Mouse (Mus musculus): ENCODE measurements around the gene Tnp2. TPM values are rescaled to one million over a fixed set of nuclear protein-coding genes. Genes with fewer than 3 reads are reported as not detected.
A peak's percentile ranks its signal among the peaks of the same experiment; 100 is the strongest.

The Tnp2 gene
- total RNA-seq, 2 experiments from 2014 or later: not detected

DNA sequence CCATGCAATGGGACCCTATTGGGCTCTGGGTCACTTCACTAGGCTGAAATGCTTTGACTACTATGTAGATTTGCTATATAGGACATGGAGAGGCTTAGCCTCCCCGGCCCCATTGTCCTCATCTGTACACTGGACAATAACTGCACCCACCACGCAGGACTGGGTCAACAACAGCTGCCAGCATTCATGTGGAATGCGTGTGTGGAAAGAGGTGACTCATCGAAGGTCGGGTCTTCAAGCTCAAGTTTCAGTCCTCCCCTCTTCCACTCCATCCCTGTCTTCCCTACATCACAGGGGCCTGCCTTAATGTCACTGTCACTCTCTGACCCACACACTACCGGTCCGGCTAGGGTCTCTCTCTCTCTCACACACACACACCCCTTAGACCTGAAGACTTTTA is 12.1 kb downstream of the Tnp2 start:
- no peak for DNase-seq (ENCODE audit: low spot score in 2 of 2)
- intact Hi-C loops (cut with DNase I): no loop called here

DNA sequence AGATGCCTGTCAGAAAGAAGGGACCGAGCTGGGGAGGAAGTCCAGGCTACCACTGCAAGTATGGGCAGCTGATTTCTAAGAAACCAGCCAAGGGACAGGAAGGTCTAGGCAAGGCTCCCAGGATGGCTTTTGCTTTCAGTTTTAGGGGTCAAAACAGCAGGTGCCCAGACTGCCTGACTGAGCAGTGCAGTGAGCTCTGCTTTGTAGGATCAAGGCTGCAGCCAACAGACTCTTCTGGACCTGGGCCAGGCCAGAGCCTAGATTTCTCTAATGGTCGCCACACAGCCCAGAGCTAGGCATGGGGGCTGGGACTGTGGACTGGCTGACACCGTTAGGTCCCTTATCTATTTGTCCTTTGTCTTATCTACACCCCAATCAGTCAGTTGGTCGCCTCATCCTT is 13.7 kb downstream of the Tnp2 start:
- intact Hi-C loops (cut with DNase I): no loop called here

DNA sequence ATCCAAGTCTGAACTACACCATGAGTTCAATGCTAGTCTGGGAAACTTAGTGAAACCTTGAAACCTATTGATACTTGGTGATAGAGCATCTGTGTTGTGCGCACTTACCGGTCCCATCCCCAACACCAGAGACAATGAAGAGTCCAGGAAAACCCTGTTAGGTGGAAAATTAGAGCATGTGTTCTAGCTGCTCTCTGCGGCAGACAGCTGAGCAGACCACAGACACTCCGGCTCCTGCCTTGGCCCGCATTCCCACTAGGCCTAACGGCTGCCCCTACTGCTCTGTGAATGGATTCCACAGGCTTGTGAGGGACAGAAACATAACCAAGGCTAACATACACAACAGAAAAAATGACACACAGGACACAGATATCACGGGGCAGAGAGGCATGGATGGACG is 14.9 kb downstream of the Tnp2 start:
- intact Hi-C loops (cut with DNase I): no loop called here
- no peak for DNase-seq (ENCODE audit: low spot score in 2 of 2)

More for the DNA sequence above, 13.7 kb downstream of the Tnp2 start:
- no peak for DNase-seq (ENCODE audit: low spot score in 2 of 2)

DNA sequence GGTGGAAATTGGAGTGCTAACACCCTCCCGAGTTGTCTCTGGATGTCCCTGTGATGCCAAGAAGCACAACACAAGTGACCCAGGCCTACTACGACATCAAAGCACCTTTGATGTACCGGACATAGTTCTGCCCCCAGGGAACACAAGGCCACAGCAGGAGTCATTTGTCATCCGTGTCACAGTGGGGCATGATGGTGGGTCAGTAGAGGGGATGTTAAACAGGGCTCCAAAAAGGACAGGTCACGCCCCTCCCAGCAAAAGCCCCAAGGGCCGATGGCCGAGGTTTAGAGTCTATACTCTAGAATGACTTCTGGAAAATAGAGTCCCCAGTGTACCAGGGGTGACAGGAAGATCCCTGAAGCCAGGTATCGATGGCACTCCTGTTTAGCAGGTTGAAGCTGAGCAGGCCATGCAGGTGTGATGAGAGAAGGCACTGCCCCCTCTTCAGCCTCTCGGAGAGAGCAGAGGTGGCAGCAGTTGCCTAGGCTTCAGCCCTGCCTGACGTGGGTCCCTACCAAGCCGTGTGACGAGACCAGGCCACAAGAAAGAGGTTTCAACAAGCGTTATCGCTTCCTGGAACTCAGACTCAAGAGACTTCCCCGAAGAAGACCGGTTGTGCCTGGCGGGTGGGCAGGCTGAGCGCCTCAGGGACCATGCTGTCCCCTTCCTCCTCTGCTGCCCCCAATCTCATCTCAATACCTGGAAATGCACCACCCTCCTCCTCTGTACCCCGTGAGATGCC is 16.5 kb downstream of the Tnp2 start:
- no peak for DNase-seq (ENCODE audit: low spot score in 2 of 2)
- intact Hi-C loops (cut with DNase I): no loop called here

DNA sequence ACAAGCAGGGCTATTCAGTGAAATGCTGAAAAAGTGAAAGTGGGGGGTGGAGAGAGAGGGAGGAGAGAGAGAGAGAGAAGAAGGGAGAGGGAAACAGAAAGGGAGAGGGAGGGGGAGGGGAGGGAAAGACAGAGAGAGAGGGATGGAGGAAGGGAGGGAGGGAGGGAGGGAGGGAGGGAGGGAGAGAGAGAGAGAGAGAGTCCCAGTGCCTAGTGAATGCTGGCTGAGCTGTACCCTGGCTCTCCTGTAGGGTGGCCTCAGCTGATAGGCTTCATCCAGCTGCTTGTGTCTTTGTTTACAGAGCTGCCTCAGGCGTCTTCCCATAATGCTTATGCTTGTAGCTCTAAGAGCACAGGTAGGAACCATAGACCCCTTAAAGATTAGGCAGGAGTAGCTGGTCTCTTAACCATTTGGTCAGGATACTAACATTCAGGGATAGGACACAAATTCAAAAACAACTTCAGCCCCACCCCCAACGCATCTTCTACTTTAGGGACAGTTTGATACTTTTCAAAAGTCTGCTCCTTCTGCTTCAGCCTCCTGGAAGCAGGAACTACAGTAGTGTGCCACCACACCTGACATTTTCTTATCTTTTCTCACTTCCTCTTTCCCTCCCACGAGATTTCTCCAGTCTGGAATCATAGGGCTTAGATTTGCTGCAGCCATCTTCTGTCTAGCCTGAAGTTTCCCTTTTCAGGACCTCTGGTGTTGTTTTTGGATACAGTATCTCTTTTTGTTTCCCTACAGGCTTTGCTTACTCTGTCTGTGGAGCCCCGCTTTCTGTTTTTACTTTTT is 17.7 kb downstream of the Tnp2 start:
- intact Hi-C loops (cut with DNase I): no loop called here
- DNase-seq (ENCODE audit: low spot score in 2 of 2): no peak

DNA sequence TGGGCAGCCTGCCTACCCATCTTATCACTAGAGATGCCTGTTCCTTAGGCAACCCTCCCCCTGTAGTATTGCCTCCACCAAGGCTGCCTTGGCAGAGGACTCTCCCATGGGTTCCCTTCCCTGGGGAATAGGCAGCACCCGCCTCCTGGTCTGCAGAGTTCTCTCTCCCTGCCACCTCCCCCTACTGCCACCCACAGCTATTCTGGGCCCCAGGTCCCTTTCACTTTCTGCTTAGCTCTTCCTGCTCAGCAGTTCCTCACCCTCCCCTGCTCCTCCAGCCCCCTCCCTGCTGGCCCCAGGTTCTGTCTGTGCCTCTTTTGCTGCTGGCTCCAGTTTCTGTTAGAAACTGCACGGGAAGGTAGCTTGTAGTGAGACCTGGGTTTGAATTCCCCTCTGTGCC is 18.8 kb downstream of the Tnp2 start:
- DNase-seq (ENCODE audit: low spot score in 2 of 2): peak; percentile 15 to 51
- intact Hi-C loops (cut with DNase I): no loop called here

DNA sequence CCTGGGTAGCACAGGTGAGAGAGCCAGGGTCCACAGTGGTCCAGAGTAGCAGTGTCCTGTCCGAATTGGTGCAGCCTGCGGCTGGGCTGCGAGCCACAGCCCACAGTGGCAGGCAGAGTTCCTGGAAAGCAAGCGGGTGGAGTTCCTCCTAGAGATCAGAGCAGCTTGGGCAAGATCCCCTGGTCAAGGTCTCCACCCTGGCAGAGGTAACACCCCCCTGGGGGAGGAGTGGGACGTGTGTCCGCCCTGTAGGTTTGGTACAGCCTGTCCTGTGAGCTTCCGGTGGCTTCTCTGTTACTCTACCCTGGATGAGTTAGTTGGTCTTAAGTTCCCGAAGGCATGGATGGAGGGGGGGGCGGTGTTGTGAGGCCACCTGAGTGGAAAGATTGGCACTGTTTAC is 19.6 kb downstream of the Tnp2 start:
- intact Hi-C loops (cut with DNase I): no loop called here
- DNase-seq (ENCODE audit: low spot score in 2 of 2): no peak

DNA sequence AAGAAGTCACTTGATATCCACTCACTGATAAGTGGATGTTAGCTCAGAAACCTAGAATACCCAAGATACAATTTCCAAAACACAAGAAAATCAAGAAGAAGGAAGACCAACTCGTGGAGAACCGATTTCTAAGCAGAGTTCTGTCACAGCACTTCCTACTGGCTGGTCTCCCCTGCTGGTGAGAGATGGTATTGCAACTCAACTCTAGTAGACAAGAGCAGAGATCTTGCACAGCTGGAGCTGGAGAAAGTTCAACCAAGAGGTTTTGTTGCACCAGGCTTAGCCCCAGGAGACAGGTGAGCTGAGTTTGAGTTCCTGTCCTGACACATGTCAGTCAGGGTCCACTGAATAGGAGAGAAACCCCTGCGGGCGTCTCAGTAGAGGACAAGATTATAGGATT is 21.3 kb downstream of the Tnp2 start:
- DNase-seq (ENCODE audit: low spot score in 2 of 2): peak; percentile 73 to 77
- intact Hi-C loops (cut with DNase I): no loop called here

DNA sequence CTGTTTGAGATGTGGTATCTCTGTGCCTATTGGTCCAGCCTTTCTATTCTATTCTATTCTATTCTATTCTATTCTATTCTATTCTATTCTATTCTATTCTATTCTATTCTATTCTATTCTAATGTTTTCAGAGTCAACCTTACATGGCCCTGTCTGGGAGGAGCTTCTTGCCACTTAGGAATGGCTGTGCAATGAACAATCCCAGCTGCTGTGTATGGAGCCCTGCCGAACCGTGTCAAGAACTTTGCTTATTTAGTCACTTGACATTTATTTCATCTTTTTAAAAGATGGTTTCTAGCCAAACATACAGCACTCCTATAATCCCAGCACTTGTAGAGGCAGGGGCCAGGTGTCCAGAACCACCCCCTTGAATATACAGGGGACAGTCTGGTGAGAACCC is 24.1 kb downstream of the Tnp2 start:
- no peak for DNase-seq (ENCODE audit: low spot score in 2 of 2)
- intact Hi-C loops (cut with DNase I): no loop called here

DNA sequence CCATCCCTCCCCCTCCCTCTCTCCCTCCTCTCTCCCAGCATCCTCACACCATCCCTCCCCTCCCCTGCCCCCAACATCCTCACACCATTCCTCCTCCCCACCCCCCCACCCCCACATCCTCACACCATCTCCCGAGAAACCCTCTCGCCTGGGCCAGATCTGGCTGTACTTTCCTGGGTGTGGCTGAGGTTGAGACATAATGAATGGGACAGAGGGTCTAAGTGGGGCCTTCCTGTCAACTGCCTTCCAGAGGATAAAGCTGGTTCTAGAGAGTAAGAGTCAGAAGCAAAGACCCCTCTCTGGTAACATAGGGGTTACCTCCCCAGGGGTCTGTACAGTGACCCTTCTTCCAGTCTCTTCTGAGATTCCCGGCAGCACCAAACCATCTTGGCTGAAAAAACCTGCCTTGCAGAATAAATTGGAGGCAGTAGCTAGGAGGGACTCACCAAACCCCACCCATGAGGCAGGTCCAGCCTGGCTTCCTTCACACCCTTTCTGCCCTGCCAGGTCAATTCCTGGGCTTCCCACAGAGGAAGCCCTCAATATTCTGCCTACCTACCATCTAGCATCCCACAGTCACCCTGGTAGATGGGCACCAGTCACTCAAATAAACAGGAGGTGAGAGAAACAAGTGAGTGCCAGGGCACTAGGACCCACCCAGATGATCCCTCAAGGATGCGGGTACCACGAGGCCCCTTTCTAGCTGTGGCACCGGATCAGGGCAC is 24.8 kb downstream of the Tnp2 start:
- no peak for DNase-seq (ENCODE audit: low spot score in 2 of 2)
- intact Hi-C loops (cut with DNase I): no loop called here

DNA sequence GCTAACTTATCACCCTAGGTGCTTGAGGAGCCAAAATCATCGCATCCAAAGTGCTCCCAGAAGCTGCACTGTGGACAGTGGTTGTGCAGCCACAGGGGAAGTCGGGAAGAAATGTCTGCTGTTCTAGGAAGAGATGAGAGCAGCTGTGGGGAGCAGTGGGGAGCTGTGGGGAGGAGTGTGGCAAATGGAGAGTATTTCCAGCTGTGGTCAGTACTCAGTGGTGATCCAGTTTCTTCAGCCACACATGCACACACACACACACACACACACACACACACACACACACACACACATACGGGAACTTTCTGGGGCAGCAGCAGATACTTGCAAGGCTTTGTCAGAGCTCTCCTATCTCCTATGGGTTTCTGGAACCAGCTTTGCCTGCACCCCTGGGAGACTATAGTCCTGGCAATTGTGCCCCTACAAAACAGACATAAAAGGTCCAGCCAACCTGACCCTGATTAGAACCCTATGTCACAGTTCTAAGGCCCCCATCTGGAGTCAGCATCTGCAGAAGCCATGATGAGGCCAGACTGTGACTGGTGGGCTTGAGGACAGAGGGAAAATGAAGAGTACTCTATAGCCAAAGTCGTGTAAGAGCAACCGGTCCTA is 25.8 kb downstream of the Tnp2 start:
- no peak for DNase-seq (ENCODE audit: low spot score in 2 of 2)
- intact Hi-C loops (cut with DNase I): no loop called here

DNA sequence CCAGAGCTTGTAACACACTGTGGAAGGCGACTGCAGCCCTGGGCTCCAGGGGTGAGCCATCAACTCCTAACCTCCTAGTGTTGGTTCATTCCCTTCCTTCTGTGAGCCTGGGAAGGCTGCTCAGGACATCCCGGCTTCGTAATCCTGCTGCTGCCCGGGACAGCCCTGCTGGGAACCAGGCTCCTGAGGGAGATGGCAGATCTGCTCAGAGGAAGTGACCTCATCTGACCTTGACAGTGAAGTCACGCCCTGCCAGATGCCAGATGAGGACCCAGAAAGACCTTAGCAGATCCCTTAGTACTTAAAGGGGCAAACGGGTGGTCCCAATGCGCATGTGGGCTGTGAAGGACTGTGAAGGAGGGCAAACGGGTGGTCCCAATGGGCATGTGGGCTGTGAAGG is 27.3 kb downstream of the Tnp2 start:
- intact Hi-C loops (cut with DNase I): no loop called here
- no peak for DNase-seq (ENCODE audit: low spot score in 2 of 2)

DNA sequence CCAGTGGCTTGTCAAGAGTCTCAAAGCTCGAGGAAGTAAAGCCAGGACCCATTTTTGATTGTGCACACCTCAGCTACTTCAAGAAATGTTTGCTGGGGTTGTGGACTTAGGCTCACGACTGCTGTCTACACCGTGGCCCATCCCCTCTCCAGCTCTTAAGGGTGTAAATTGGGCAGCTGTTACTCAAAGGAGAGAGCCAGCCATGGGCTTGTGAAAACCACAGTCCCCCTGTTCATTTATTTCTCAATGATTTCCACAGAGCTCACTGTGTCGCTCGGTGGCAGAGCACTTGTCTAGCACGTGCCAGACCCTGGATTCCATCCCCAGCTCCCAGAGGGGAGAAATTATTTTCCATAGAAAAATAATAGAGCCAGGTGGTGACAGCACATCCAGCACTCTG is 32.3 kb downstream of the Tnp2 start:
- no peak for DNase-seq (ENCODE audit: low spot score in 2 of 2)
- intact Hi-C loops (cut with DNase I): no loop called here

DNA sequence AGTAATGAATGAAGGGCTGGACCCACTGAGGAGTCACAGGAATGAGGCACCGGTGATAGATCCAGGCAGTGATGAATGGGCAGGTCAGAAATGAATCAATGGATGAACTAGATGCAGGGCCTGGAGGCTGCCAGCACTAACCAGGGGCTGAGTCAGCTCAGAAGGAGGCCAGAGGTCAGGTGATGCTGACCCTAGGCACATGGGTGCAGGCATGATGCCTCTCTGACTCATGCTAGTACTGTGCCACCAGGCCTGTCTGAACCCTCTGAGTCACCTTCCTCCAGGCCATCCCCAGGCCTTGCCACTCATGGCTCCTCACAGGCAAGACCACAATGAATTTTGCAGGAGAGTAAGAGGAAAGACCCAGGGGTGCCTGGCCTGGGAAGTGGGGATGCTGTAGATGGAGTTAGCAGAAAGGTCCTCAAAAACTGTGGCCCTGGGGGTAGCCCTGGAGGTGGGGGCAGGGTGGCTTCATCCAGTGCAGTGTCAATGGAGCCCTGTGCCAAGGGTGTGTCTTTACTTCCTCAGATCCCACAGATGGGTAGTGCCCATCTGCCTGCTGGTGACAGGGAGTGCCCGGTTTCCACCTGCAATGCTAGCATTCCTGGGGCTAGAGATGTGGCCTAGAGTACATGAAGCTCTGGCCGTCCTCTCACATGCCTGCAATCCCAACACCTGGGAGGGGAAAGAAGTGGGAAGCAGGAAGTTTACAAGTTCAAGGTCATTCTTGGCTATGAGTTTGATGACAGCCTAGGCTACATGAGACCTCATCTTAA is 33.8 kb downstream of the Tnp2 start:
- intact Hi-C loops (cut with DNase I): no loop called here
- DNase-seq (ENCODE audit: low spot score in 2 of 2): no peak

DNA sequence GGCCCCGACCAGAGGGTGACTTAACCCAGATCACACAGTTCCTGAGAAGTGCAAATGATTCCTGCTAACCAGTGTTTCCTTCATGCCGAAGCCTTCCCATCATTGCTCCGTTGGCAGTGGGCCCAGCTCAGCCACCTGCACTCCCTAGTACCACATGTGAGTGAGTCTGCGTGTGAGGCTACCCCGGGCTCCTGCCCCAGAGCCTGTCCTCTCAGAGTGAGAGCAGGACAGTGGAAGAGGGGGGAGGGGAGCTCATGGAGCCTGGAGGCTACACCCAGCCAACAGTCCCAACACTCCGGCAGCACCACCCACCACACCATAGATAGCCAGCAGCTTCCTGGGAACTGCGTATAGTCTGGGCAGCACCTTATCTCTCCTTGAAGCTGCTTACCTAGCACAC is 38.6 kb downstream of the Tnp2 start:
- intact Hi-C loops (cut with DNase I): no loop called here
- peak; percentile 28 to 31 for DNase-seq (ENCODE audit: low spot score in 2 of 2)

DNA sequence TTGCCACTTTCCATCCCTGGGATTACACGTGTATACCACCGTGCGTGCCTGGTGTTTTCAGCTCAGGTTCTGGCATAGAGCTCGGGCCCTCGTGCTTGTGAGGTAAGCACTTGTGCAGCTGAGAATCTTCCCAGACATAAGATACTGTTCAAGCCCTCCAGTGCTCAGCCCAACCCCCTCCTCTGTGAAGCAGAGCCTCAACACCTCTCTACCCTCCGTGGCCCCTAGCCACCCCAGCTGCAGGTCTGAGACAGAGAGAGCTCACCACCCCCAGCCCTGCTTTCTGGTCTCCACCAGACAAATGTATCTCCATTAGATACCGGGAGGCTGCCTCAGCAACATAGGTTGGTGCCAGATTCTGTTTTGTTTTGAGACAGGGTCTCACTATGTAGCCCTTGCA is 39.2 kb downstream of the Tnp2 start:
- intact Hi-C loops (cut with DNase I): no loop called here
- no peak for DNase-seq (ENCODE audit: low spot score in 2 of 2)

DNA sequence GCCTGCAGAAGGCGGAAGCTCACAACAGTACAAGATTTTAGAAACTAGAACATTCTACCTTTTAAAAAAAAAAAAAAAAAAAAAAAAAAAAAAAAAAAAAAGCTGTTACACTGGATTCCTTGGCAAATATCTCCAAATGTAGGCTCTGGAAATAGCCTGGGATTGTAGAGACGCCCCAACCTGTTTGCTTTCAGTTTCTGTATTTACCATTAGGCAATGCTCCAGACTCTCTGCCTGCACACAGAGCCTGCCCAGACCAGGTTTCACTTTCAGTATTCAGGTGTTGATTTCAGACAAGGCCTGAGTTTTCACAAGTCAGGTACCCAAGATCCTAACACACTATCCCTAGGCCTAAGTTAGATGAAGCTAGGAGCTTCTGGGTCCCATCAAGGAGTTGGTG is 47.4 kb downstream of the Tnp2 start:
- intact Hi-C loops (cut with DNase I): no loop called here
- peak in 1 of 2 experiments; percentile 67 for DNase-seq (ENCODE audit: low spot score in 2 of 2)

DNA sequence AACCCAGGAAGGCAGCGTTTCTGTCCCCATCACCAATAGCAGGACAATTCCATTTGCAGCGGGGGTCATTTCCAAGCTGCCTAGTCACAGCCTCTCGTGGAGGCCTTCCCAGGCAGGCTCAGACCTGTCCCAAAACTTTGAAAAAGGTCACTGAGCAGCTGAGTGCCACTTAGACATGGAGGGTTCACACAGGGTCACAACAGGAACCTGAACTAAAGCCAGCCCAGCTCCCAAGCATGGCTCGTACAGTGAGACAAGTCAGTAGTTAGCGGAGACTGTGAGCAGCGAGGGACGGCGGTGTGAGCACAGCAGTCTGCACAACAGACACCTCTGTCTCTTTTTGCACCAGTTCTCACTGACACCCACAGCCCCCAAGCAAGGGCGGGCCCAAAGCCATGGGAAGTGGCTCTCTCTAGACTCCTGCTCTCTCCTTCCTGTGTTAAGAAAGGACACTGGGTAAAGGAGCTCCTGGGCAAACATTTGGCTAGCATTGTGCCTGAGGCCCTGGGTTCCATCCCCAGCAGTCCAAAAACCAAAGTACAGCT is 48.5 kb downstream of the Tnp2 start:
- no peak for DNase-seq (ENCODE audit: low spot score in 2 of 2)
- intact Hi-C loops (cut with DNase I): no loop called here

DNA sequence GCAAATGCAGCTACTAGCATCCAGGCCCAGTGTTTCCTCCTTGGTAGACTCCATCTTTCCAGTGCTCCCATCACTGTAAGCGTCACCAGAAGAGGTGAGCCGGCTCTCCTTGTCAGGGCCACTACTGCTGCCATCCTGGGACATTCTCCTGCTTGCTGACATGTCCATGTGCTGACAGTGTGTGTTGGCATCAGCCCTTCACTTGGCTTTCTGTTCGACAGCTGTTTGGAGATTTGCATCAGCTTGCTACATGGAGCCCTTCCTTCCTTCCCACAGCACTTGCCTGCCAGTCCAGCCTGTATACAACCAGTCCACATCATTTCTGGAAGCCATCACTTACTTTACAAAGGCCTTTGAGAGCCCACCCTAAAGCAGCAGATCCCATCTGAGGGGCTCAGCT is 49.6 kb downstream of the Tnp2 start:
- intact Hi-C loops (cut with DNase I): no loop called here
- DNase-seq (ENCODE audit: low spot score in 2 of 2): no peak
